Mouse (Mus musculus) right cerebral cortex, postnatal 25 days (tissue): Measurements from ENCODE around the gene Ell2.

Experiments
- DNase-seq: peaks from one replicate; pipeline ENCODE4 v3.0.0; 2022

Ell2 gene

GRCm38 (mm10) chr13:75734231-75734630 is 27.7 kb downstream of the Ell2 start:
- DNase-seq = no peak

- DNase-seq = no peak
Measured at GRCm38 (mm10) chr13:75735606-75736005, 29.0 kb downstream of the Ell2 start.

DNA sequence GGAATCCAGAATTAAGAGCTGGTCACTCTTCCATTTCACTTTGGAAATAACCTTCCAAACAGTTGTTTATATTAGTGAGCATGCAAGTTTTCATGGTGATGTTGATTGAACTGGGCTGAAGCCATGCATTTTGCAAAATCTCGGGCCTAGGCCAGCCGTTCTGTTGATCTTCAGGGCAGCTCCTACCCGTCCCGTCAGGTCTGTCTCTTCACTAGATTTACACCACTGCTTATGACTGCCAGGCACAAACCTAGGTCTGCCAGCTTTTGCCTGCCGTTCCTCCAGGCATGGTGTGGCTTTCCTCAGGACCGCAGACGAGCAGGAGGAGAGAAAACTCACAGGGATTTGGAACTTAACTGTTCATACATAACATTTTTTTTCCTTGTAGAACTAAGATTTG is 31.4 kb downstream of the Ell2 start:
- no peak for DNase-seq

DNA sequence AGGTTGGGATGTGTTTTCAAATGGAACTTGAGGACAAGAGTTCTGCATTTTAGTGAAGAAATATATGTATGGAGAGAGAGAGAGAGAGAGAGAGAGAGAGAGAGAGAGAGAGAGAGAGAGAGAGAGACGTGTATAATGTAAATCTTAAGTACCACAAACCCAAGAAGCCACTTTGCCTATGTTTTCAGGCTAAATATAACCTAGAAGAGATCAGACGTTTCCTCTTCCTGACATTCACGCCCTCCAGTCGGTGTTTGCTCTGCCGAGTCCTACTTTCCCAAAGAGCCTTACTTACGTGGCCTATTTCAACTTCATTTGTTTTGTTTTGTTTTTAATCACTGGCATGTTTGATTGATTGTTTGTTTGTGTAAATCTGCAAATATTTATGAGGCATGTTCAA is 32.0 kb downstream of the Ell2 start:
- DNase-seq = no peak

DNA sequence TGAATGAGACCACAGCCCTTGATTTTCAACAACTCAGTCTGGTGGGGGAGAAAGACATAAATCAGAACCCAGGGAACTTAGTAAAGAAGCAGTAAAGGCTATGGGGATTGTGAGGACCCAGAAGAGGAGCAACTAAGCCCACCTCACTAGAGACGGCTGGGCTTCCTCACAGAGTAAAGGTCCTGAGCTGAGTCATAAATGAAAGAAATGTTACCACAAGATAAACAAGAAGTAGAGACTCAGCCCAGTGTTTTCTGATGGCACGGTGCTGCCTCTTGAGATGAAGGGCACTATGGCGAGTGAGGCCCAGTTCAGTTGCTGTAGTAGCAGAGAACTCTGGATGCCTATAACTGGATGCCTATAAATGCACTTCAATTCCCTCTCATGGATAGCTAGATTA is 32.4 kb downstream of the Ell2 start:
- DNase-seq = no peak

DNA sequence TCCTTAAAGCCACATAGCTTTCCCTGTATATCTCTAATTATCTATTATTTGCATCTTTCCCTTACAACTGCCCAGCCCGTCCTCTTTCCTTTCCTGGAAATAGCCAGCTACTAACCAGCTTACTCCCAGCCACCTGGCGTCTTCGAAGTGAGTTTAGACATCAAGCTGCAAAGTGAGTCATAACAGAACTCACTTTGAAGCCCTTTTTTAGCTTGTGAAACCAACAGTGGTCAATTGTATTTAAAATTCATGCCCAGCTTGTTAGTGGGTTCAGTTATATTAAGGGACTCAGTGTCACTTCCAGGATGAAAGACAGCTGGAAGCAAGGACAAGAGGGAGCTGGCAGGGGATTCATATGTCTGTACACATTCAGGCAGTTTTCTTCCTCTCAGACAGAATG is 33.5 kb downstream of the Ell2 start:
- no peak for DNase-seq

- DNase-seq = no peak
Measured at GRCm38 (mm10) chr13:75741119-75741518, 34.6 kb downstream of the Ell2 start.

DNA sequence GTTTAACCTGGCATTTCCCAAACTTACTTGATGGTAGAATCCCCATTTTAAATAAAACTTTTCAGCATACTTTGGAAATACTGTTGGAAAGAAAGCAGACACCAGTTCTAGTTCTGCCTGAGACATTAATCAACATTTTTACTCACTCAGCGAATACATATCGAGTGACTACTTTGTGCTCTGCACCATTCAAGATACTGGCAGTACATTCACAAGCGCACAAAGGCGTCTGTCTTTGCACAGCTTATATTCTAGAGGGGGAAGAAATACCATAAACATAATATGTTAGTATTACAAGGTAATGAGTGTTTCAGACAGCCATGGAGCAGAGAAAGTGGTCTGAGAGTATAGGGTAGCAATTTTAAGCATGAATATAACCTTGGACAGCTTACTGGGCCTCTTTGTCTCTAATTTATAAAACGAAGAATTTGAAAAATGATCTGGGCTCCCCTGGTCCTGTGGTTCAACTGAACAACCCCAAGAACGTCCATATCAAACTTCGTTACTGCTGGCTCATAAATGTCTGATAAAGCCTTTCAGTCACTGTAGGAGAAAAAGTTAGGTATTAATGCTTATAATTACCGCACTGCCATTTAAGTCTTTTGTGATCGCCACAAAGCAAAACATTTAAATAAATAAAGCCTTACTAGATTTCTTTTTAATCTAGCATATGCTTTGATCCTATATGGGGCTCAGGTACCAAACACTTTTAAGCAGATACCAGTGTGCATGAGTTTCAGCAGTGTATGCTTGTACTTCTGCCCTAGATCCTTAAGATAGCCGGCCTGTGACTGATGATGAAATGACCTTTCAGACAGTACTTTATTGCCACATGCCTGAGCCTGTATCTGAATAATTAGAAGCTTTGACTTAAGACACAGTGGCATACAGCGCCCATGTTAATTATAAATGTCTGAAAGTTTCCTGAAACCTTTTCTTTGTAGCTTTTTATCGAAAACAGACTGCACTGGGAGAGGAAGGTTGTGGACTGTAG is 35.5 kb downstream of the Ell2 start:
- DNase-seq = no peak

DNA sequence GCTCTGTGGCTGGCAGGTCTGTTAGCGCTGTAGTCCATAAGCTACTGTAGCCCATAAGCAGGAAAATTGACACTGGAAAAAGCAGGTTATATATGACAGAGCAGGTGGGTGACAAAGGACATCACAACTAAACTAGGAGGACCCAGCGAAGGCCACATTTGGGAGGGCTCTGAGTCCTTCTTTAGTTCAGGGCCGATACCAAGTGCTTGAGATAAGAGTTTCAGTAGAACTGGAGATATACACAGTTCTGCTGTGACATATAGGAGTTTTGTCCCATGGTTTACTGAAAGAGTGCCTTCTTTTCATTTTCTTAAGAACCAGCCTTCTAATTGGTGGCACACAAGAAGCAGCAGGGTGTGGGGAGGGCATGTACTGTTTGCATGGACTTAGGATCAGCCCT is 36.4 kb downstream of the Ell2 start:
- DNase-seq = no peak

DNA sequence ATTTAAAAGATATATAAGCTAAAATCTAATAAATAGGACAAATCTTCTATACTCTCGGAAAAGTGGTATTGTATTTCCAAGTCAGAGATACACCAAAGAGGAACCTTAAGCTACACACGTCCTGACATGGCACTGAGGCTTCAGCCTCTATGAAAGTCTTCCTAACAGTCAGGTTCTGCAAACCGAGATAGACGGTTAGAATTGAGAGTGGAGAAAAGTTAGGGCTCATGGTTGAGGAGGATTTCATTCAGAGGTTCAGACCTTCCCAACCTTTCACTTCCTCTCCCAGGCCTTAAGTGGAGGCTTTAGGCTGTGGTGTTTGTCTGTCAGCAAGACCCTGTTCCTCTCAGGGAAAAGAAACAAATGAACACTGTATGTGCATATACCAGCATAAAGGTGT is 37.5 kb downstream of the Ell2 start:
- DNase-seq = no peak

DNA sequence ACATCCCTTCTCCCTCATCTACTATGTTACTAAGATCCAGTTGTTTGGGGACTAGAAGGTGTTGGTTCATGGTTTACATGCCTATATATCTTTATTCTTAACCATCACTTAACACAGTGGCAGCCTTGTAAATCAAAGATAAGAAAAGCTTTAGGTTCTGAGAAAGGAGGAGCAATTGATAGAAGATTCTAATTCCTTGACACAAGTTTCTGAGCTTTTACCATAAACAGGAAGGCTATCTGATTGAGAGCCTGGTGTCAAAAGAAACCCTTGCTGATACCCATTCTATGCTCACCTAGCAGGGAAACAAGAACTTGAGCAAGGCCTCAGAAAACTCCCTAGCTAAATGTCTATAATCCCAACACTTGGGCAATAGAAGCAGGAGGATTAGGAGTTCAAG is 38.8 kb downstream of the Ell2 start:
- no peak for DNase-seq

DNA sequence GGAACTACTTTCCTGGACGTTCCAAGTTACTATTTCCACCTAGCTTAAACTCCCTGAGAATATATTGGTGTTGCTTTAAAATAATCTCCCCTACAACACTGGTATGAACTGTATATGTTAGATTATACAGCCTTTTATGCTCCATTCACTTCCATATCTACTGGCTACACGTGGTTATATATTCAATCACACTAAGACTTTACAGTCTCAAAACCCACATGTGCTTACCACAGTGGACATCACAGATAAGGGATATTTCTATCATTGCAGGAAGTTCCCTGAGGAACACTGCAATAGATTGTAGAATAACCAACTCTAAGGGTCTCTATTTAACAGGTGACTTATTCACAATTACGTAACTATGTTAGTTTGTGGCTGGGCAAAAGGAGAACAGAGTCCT is 40.7 kb downstream of the Ell2 start:
- no peak for DNase-seq

GRCm38 (mm10) chr13:75748685-75749084 is 42.1 kb downstream of the Ell2 start:
- no peak for DNase-seq

- no peak for DNase-seq
Measured at GRCm38 (mm10) chr13:75750785-75751184, 44.2 kb downstream of the Ell2 start.

DNA sequence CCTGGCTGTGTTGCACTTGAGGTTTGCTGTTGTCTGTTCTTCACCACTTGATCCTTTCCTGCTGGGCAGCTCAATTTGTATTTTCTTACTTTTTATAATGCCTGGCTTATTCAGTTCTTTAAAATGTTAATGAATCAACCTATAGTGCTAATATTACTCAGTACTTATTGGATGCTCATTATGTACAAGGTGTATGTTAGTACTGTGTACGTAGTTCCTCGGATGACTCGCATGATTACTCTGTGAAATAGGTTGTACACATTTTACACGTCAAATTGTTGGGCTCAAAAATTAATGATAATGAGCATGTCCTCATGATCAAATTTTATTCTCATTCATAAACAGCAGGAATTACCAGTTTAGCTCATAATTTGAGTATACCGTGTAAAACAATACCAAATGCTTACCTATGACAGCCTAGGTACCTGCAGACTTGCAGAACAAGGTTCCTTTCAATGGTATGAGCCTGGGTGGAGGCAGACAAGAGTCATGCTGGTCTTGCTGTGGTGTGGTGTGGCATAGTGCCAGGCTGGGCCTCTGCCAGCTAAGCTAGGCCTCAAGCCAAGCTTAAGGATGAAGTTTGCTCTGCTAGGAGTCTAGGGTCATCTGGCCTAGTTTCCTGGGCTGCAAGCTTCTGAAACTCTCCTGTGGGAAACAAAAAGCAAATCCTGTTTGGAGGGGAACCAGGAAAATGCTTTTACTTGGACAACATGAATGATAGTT is 45.8 kb downstream of the Ell2 start:
- DNase-seq = no peak

DNA sequence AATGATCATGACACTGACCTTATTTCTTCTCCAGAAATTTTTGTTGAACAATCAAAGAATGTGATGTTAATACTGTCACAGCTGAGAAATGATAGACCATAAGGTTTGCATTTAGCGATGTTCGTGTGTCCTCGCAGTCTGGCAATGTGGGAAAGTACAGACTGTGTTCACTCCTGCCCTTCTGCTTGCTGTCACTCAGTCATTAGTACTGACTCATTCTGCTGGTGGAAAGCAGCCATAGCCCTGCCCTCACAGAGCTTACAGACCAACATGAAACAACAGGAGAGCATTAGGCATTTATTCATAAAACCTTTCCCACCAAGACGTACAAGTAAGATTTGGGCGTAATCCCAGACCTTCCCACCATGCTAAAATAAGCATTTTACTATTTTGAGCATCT is 47.8 kb downstream of the Ell2 start:
- DNase-seq = peak; percentile 17

- DNase-seq = no peak
Measured at GRCm38 (mm10) chr13:75760859-75761548, 54.4 kb downstream of the Ell2 start.

GRCm38 (mm10) chr13:75762759-75763158 is 56.2 kb downstream of the Ell2 start:
- DNase-seq = no peak

GRCm38 (mm10) chr13:75763280-75763679 is 56.7 kb downstream of the Ell2 start:
- DNase-seq = no peak

GRCm38 (mm10) chr13:75765742-75766141 is 59.2 kb downstream of the Ell2 start:
- no peak for DNase-seq

DNA sequence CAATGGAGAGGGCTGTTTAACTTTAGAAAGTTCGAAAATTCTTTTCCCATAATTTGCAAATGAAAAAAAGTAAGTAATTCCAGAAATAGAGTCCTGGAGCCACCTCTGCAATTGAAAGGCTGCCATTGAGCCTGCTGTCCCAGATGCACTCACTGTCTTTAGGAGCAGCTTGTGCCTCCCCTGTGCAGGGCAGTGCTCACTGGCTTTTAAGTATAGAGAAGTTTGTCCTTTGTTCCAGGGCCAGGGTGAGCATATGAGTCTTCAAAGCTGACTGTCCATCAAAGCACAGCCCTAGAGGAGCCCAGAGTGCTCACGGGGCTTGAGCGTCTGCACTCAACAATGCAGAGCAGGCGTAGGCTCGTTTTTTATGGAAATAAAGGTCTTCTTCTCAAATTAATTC is 59.7 kb downstream of the Ell2 start:
- no peak for DNase-seq

GRCm38 (mm10) chr13:75766967-75767366 is 60.4 kb downstream of the Ell2 start:
- DNase-seq = no peak

- no peak for DNase-seq
Measured at GRCm38 (mm10) chr13:75770744-75771143, 64.2 kb downstream of the Ell2 start.

DNA sequence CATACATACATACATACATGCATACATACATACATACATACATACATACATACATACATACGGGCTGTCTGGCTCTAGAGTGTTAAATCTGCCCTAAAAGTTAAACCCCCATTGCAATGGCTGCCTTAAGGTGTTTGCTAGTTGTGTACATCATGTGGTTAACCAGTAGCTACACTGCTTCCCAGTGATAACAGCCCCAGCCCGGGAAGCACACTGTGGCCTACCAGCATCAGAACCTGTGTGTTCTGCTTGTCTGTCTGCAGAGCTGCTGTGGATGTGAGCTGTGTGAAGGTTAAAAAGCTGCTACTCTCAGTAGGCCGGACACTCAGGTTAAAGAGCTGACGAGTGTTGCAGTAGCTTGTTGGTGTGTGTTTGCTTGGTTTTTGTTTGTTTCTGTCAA is 64.8 kb downstream of the Ell2 start:
- no peak for DNase-seq
